Mouse (Mus musculus) stomach, postnatal 0 days (tissue): Measurements from ENCODE around the gene Rexo5.

Experiments used
- CTCF ChIP-seq: IDR thresholded peaks from 2 replicates; pipeline ENCODE4 v1.5.1; 2016; ENCODE audit warnings: antibody characterized with exemption, low read depth, mild to moderate bottlenecking, moderate library complexity
- EP300 ChIP-seq: optimal IDR thresholded peaks from 2 replicates; pipeline ENCODE3; 2016; ENCODE audit warnings: antibody characterized with exemption

GRCm38 (mm10) chr7:119855031-119855430 lies 61.2 kb downstream of the Rexo5 start:
- TF ChIP-seq CTCF, result no peak
- no peak for TF ChIP-seq EP300
